In genomic region chr4:100725811-100726210, GRCm38 (mm10) we compare ENCODE assay signal across 24 mouse cellular contexts. TPM values are rescaled to one million over a fixed set of nuclear protein-coding genes. Genes with fewer than 3 reads are reported as not detected.
DNase-seq lines count a peak whose midpoint lies in the region; ATAC-seq lines count a peak whose summit lies in the region.
"Had no signal": no experiment of that assay in that cellular context is flagged by ENCODE, and none has a peak within 500 bp of the region (broad histone marks: within the 10 kb centered on the region; RNA-seq: fewer than 3 reads in every experiment).

No protein-coding gene starts in this region.

- ATAC-seq in hindbrain, embryonic 14.5 days (ENCODE audit: low FRiP score), result no peak
- ATAC-seq in hindbrain, embryonic 16.5 days, result no peak
- ATAC-seq in midbrain, embryonic 12.5 days (ENCODE audit: low FRiP score, low read depth), result no peak
- no peak for ATAC-seq in midbrain, embryonic 11.5 days (ENCODE audit: low FRiP score)
- ATAC-seq in midbrain, embryonic 16.5 days, result no peak
- ATAC-seq: forebrain, embryonic 13.5 days; forebrain, embryonic 16.5 days; intestine, postnatal 0 days; Patski had no signal

- H3K4me2 ChIP-seq in hindbrain, embryonic 14.5 days (replicated peaks), result no peak overlapping the region
- H3K4me2 ChIP-seq in hindbrain, embryonic 16.5 days (ENCODE audit: low read length), result no peak overlapping the region
- no peak overlapping the region for H3K4me2 ChIP-seq in midbrain, embryonic 12.5 days (replicated peaks)
- H3K4me2 ChIP-seq in midbrain, embryonic 11.5 days, result no peak overlapping the region
- H3K4me2 ChIP-seq in midbrain, embryonic 16.5 days (ENCODE audit: low read length), result no peak overlapping the region
- H3K4me2 ChIP-seq: embryonic facial prominence, embryonic 12.5 days; embryonic facial prominence, embryonic 15.5 days; forebrain, embryonic 13.5 days; heart, embryonic 13.5 days had no signal

- no peaks in the 10 kb centered on the region for H3K36me3 ChIP-seq in hindbrain, embryonic 14.5 days (replicated peaks; ENCODE audit: control insufficient read depth, insufficient read depth)
- no peaks in the 10 kb centered on the region for H3K36me3 ChIP-seq in hindbrain, embryonic 16.5 days (ENCODE audit: control insufficient read depth, insufficient read depth, low read length)
- H3K36me3 ChIP-seq in midbrain, embryonic 12.5 days, result no peaks in the 10 kb centered on the region
- no peaks in the 10 kb centered on the region for H3K36me3 ChIP-seq in midbrain, embryonic 11.5 days (ENCODE audit: control insufficient read depth, insufficient read depth, low read length)
- no peaks in the 10 kb centered on the region for H3K36me3 ChIP-seq in midbrain, embryonic 16.5 days (ENCODE audit: control insufficient read depth, insufficient read depth, low read length)
- H3K36me3 ChIP-seq: embryonic facial prominence, embryonic 12.5 days; embryonic facial prominence, embryonic 15.5 days; G1E; heart, embryonic 13.5 days had no signal

- H3K4me1 ChIP-seq in hindbrain, embryonic 14.5 days (replicated peaks; ENCODE audit: control insufficient read depth, insufficient read depth, low read length), result 0 out of 2 replicates have a peak, but pooled peaks cover 6% of the 10 kb centered on the region
- no peaks in the 10 kb centered on the region for H3K4me1 ChIP-seq in hindbrain, embryonic 16.5 days (ENCODE audit: control insufficient read depth, insufficient read depth, low read depth, low read length)
- H3K4me1 ChIP-seq in midbrain, embryonic 12.5 days, result peaks cover 15% of the 10 kb centered on the region
- H3K4me1 ChIP-seq in midbrain, embryonic 11.5 days (ENCODE audit: control insufficient read depth, insufficient read depth, low read length), result peaks cover 7% of the 10 kb centered on the region
- H3K4me1 ChIP-seq in midbrain, embryonic 16.5 days (ENCODE audit: control insufficient read depth, insufficient read depth, low read length), result peaks cover 6% of the 10 kb centered on the region
- H3K4me1 ChIP-seq: embryonic facial prominence, embryonic 12.5 days; heart, embryonic 13.5 days had no signal

- H3K4me3 ChIP-seq in hindbrain, embryonic 14.5 days (replicated peaks; ENCODE audit: low read length), result no peak overlapping the region
- H3K4me3 ChIP-seq in hindbrain, embryonic 16.5 days (ENCODE audit: low read length), result no peak overlapping the region
- no peak overlapping the region for H3K4me3 ChIP-seq in midbrain, embryonic 12.5 days
- no peak overlapping the region for H3K4me3 ChIP-seq in midbrain, embryonic 11.5 days (ENCODE audit: low read depth, low read length)
- no peak overlapping the region for H3K4me3 ChIP-seq in midbrain, embryonic 16.5 days (ENCODE audit: low read depth, low read length)
- H3K4me3 ChIP-seq: embryonic facial prominence, embryonic 12.5 days; embryonic facial prominence, embryonic 15.5 days; forebrain, embryonic 13.5 days; heart, embryonic 13.5 days had no signal

- H3K27me3 ChIP-seq in hindbrain, embryonic 14.5 days (ENCODE audit: control insufficient read depth, insufficient read depth, low read length), result no peaks in the 10 kb centered on the region
- H3K27me3 ChIP-seq in hindbrain, embryonic 16.5 days (replicated peaks; ENCODE audit: control insufficient read depth, insufficient read depth, low read length), result no peaks in the 10 kb centered on the region
- peaks cover 6% of the 10 kb centered on the region for H3K27me3 ChIP-seq in midbrain, embryonic 12.5 days
- no peaks in the 10 kb centered on the region for H3K27me3 ChIP-seq in midbrain, embryonic 11.5 days (ENCODE audit: control insufficient read depth, insufficient read depth, low read length)
- no peaks in the 10 kb centered on the region for H3K27me3 ChIP-seq in midbrain, embryonic 16.5 days (ENCODE audit: control insufficient read depth, insufficient read depth, low read depth, low read length)
- H3K27me3 ChIP-seq: CH12.LX; embryonic facial prominence, embryonic 12.5 days; embryonic facial prominence, embryonic 15.5 days; forebrain, embryonic 13.5 days; Patski had no signal

- H3K27ac ChIP-seq in hindbrain, embryonic 14.5 days, result 0 out of 2 replicates have a peak overlapping the region, but pooled peaks have one; percentile 20
- no peak overlapping the region for H3K27ac ChIP-seq in hindbrain, embryonic 16.5 days (ENCODE audit: low read depth, low read length)
- peak overlapping the region; percentile 16; the same call in 1 of the 2 replicates for H3K27ac ChIP-seq in midbrain, embryonic 12.5 days (replicated peaks)
- H3K27ac ChIP-seq in midbrain, embryonic 11.5 days (ENCODE audit: low read depth, low read length), result no peak overlapping the region
- peak overlapping the region; percentile 52; the same call in 1 of the 2 replicates for H3K27ac ChIP-seq in midbrain, embryonic 16.5 days (ENCODE audit: low read length)
- H3K27ac ChIP-seq: embryonic facial prominence, embryonic 12.5 days; embryonic facial prominence, embryonic 15.5 days; forebrain, embryonic 13.5 days; heart, embryonic 13.5 days had no signal

- 90% methylated on average over 7 of the region's 7 CpGs for WGBS in hindbrain, embryonic 14.5 days
- 87% methylated on average over 7 of the region's 7 CpGs for WGBS in hindbrain, embryonic 16.5 days
- 94% methylated on average over 7 of the region's 7 CpGs for WGBS in midbrain, embryonic 12.5 days
- WGBS in midbrain, embryonic 11.5 days, result 92% methylated on average over 7 of the region's 7 CpGs
- 92% methylated on average over 7 of the region's 7 CpGs for WGBS in midbrain, embryonic 16.5 days

- DNase-seq in heart, adult 11 months, result peak; percentile 62
- no peak for DNase-seq in heart, adult 8-10 months (ENCODE audit: low spot score)
- no peak for DNase-seq in hindbrain, embryonic 14.5 days (ENCODE audit: low spot score)
- no peak for DNase-seq in midbrain, embryonic 11.5 days (ENCODE audit: low spot score, missing footprints)
- DNase-seq in layer of hippocampus, adult 9-11 months, result no peak
- DNase-seq: adrenal gland, postnatal 10 days; adrenal gland, postnatal 36 days; B cell, adult 2 months; cerebellum, adult 18-20 months; cerebellum, adult 9-10 months; gastrocnemius, postnatal 10 days; gastrocnemius, postnatal 36 days had no signal

- no peak overlapping the region for H3K9ac ChIP-seq in hindbrain, embryonic 14.5 days
- H3K9ac ChIP-seq in hindbrain, embryonic 16.5 days (ENCODE audit: low read depth, low read length), result no peak overlapping the region
- no peak overlapping the region for H3K9ac ChIP-seq in midbrain, embryonic 12.5 days (replicated peaks)
- H3K9ac ChIP-seq in midbrain, embryonic 11.5 days (ENCODE audit: low read length), result no peak overlapping the region
- no peak overlapping the region for H3K9ac ChIP-seq in midbrain, embryonic 16.5 days (ENCODE audit: low read depth, low read length)
- H3K9ac ChIP-seq: embryonic facial prominence, embryonic 12.5 days; embryonic facial prominence, embryonic 15.5 days; forebrain, embryonic 13.5 days; heart, embryonic 13.5 days had no signal

- H3K9me3 ChIP-seq in hindbrain, embryonic 14.5 days (ENCODE audit: control insufficient read depth, low read length), result no peaks in the 10 kb centered on the region
- no peaks in the 10 kb centered on the region for H3K9me3 ChIP-seq in hindbrain, embryonic 16.5 days (ENCODE audit: control insufficient read depth, low read length)
- H3K9me3 ChIP-seq in midbrain, embryonic 12.5 days, result no peaks in the 10 kb centered on the region
- H3K9me3 ChIP-seq in midbrain, embryonic 11.5 days (ENCODE audit: control insufficient read depth, low read length), result no peaks in the 10 kb centered on the region
- H3K9me3 ChIP-seq in midbrain, embryonic 16.5 days (replicated peaks; ENCODE audit: control insufficient read depth, low read length, poor library complexity, severe bottlenecking), result no peaks in the 10 kb centered on the region
- H3K9me3 ChIP-seq: embryonic facial prominence, embryonic 12.5 days; embryonic facial prominence, embryonic 15.5 days; forebrain, embryonic 13.5 days; G1E; heart, embryonic 13.5 days had no signal

RNA-seq across cellular contexts. Expression of gene Cachd1, which starts 50.7 kb away (rescaled TPM):
- 1 to 10 TPM; 2.6 to 3.6 (median 2.9) TPM for total RNA-seq in heart, adult 8-10 months (2022)
- polyA plus RNA-seq in hindbrain, embryonic 14.5 days (2014; fragmentation: Nextera tagmentation; extraction: Ambion mirVana), result 21.6 and 28.5 TPM in 2 replicates
- polyA plus RNA-seq in hindbrain, embryonic 16.5 days (2015; fragmentation: Nextera tagmentation; extraction: Ambion mirVana), result 10.6 and 17.4 TPM in 2 replicates
- polyA plus RNA-seq in midbrain, embryonic 12.5 days (2016; fragmentation: Nextera tagmentation; extraction: Ambion mirVana), result 50.8 and 56.5 TPM in 2 replicates
- 36.3 and 39.0 TPM in 2 replicates for polyA plus RNA-seq in midbrain, embryonic 11.5 days (2014; fragmentation: Nextera tagmentation; extraction: Ambion mirVana)
- polyA plus RNA-seq in midbrain, embryonic 16.5 days (2015; fragmentation: Nextera tagmentation; extraction: Ambion mirVana), result 30.8 and 31.1 TPM in 2 replicates

Comparison
In these comparisons a context has a peak if more than half of its experiments do, and no peak if none do; other contexts are left out.
1. H3K27ac ChIP-seq: peak in hindbrain, embryonic 14.5 days (single experiment), midbrain, embryonic 12.5 days (single experiment) and midbrain, embryonic 16.5 days (single experiment); none in hindbrain, embryonic 16.5 days (single experiment) and midbrain, embryonic 11.5 days (single experiment).